Mouse (Mus musculus) kidney, adult 2 months (tissue): ENCODE data around the gene Srgap1.

Experiments used
- CTCF ChIP-seq: fragments of 200-500 bp; conservative IDR thresholded peaks from 2 replicates; pipeline ENCODE4 v1.5.1; 2011; ENCODE audit warnings: low read depth, mild to moderate bottlenecking, control low read depth, low read length, moderate library complexity, mixed read lengths; ENCODE audit not compliant: insufficient read depth, insufficient read length
- POLR2A ChIP-seq: fragments of 200-500 bp; IDR thresholded peaks from one replicate; pipeline ENCODE4 v1.6.1; 2011; ENCODE audit warnings: low read depth, low read length, control low read depth

DNA sequence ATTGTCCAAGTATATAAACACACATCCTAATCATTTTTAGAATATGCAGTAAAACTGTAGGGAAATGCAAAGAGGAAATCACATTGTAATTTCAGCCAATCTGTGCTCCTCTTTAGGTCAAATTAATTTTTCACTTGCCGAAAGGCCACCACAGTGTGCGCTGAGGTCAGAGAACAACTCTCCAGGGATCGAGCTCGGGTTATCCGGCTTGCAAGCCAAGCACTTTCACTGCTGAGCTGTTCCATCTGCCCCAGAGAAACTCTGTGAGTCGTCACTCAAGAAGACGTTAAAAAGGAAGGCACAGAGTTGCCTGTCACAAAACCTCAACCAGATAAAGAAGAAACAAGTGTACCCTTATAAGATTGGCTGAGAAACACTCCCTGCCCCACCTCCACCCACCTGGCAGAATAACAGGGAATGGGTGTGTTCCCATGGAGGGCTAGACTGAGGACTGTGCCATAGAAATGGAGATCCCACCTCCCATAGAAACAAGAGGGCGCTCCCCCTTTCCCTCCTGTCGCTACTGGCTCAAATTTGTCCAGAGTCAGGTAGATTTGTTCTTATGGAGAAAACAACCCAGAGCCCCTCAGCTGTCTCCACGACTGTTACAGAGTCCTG is 63.0 kb downstream of the Srgap1 start:
- TF ChIP-seq POLR2A: no peak
- no peak for TF ChIP-seq CTCF
